Mouse (Mus musculus): ENCODE results near the gene Btrc. TPM values are rescaled to one million over a fixed set of nuclear protein-coding genes. Genes with fewer than 3 reads are reported as not detected.

Gene Btrc
- polyA plus RNA-seq, 1 experiment, result 11.2 TPM

GRCm38 (mm10) chr19:45560153-45560890, 196.8 kb downstream of the Btrc start, which contains the start of the genes Poll and Gm17018:
TSS of gene Poll (minus strand) at chr19:45560531.
TSS of gene Gm17018 (plus strand) at chr19:45560615.
- H3K36me3 ChIP-seq (ENCODE audit: control insufficient read depth, insufficient read depth, low read length), result peaks cover 6% of the 10 kb centered on the region; the same call in 1 of the 2 replicates
- no peak for TF ChIP-seq CTCF (IDR thresholded peaks at IDR 0.05; ENCODE audit: extremely low read depth, insufficient read depth, insufficient read length, insufficient replicate concordance)
- TF ChIP-seq POLR2A (IDR thresholded peaks at IDR 0.05; ENCODE audit: low read depth, low read length), result no peak
- peaks cover 9% of the 10 kb centered on the region; the same call in 1 of the 2 replicates for H3K4me1 ChIP-seq (ENCODE audit: control insufficient read depth, insufficient read depth, insufficient read length)
- WGBS, result under 1% methylated on average over 35 of the region's 35 CpGs
- DNase-seq (ENCODE audit: low read depth in 1 of 2, low spot score in 2 of 2), result peak; percentile 55 to 79
- H3K27ac ChIP-seq (ENCODE audit: insufficient read depth, low read length), result peak within 1 kb of the TSS; percentile 56
- H3K27me3 ChIP-seq (ENCODE audit: control insufficient read depth, insufficient read depth, low read length), result no peaks in the 10 kb centered on the region
- peak within 1 kb of the TSS; percentile 98 for H3K4me3 ChIP-seq (ENCODE audit: extremely low read depth, insufficient read depth, insufficient read length)

DNA sequence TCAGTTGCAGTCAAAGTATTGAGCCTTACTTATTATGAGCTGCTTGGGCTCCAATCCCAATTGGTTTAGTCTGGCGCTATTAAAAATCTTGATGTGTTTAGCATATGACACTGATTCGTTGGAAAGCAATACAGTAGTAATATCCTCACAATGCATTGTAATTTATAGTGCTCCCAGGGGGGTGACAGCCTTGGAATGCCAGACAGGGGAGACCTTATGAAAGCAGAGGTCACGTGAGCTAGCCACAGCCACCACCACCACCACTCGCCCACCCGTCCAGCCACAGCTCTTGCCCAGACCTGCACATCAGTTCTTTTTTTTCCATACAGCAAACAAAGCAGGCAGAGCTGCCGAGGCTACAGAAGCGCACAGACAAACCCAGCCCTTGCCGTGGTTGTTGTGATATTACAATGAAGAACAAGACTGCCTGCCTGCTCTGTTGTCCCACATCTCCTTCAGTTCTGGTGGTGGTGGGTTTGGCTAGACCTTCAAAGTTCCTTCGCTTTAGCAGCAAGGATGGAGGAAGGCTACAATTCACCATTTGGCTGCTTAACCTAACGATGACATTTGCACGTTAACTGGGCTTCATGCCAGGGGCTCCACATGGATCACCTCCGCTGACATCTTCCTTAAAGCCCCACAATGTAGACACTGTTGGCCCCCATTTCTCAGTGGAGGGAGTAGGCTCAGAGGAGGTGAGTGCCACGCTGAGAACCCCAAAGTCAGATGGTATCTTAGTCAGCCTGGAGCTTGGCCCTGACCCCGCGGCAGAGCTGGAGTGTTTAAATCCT, 202.6 kb downstream of the Btrc start:
- no peaks in the 10 kb centered on the region for H3K27me3 ChIP-seq (ENCODE audit: control insufficient read depth, insufficient read depth, low read length)
- no peak overlapping the region for H3K27ac ChIP-seq (ENCODE audit: insufficient read depth, low read length)
- TF ChIP-seq POLR2A (IDR thresholded peaks at IDR 0.05; ENCODE audit: low read depth, low read length) (no peak), CTCF (IDR thresholded peaks at IDR 0.05; ENCODE audit: extremely low read depth, insufficient read depth, insufficient read length, insufficient replicate concordance) (no peak)
- H3K4me3 ChIP-seq (ENCODE audit: extremely low read depth, insufficient read depth, insufficient read length), result no peak overlapping the region
- 87% methylated on average over 15 of the region's 15 CpGs for WGBS
- H3K36me3 ChIP-seq (ENCODE audit: control insufficient read depth, insufficient read depth, low read length), result no peaks in the 10 kb centered on the region
- no peak for DNase-seq (ENCODE audit: low read depth in 1 of 2, low spot score in 2 of 2)
- H3K4me1 ChIP-seq (ENCODE audit: control insufficient read depth, insufficient read depth, insufficient read length), result no peaks in the 10 kb centered on the region

- Histone ChIP-seq H3K4me3 (ENCODE audit: extremely low read depth, insufficient read depth, insufficient read length) (no peak overlapping the region), H3K36me3 (ENCODE audit: control insufficient read depth, insufficient read depth, low read length) (no peaks in the 10 kb centered on the region), H3K4me1 (ENCODE audit: control insufficient read depth, insufficient read depth, insufficient read length) (no peaks in the 10 kb centered on the region), H3K27ac (ENCODE audit: insufficient read depth, low read length) (no peak overlapping the region), H3K27me3 (ENCODE audit: control insufficient read depth, insufficient read depth, low read length) (no peaks in the 10 kb centered on the region)
- no peak for DNase-seq (ENCODE audit: low read depth in 1 of 2, low spot score in 2 of 2)
- WGBS, result 95% methylated on average over 14 of the region's 14 CpGs
- TF ChIP-seq CTCF (IDR thresholded peaks at IDR 0.05; ENCODE audit: extremely low read depth, insufficient read depth, insufficient read length, insufficient replicate concordance) (no peak), POLR2A (IDR thresholded peaks at IDR 0.05; ENCODE audit: low read depth, low read length) (no peak)
These were observed 203.8 kb downstream of the Btrc start for GRCm38 (mm10) chr19:45567367-45567766.

GRCm38 (mm10) chr19:45573033-45573432, 209.5 kb downstream of the Btrc start:
- H3K27ac ChIP-seq (ENCODE audit: insufficient read depth, low read length), result no peak overlapping the region
- H3K4me3 ChIP-seq (ENCODE audit: extremely low read depth, insufficient read depth, insufficient read length), result no peak overlapping the region
- H3K4me1 ChIP-seq (ENCODE audit: control insufficient read depth, insufficient read depth, insufficient read length), result peaks cover 20% of the 10 kb centered on the region
- 74% methylated on average over 6 of the region's 6 CpGs for WGBS
- no peak for DNase-seq (ENCODE audit: low read depth in 1 of 2, low spot score in 2 of 2)
- TF ChIP-seq POLR2A (IDR thresholded peaks at IDR 0.05; ENCODE audit: low read depth, low read length) (no peak), CTCF (IDR thresholded peaks at IDR 0.05; ENCODE audit: extremely low read depth, insufficient read depth, insufficient read length, insufficient replicate concordance) (no peak)
- H3K27me3 ChIP-seq (ENCODE audit: control insufficient read depth, insufficient read depth, low read length), result no peaks in the 10 kb centered on the region
- 0 out of 2 replicates have a peak, but pooled peaks cover 2% of the 10 kb centered on the region for H3K36me3 ChIP-seq (ENCODE audit: control insufficient read depth, insufficient read depth, low read length)

GRCm38 (mm10) chr19:45573861-45574267, 210.3 kb downstream of the Btrc start:
- Histone ChIP-seq H3K4me1 (ENCODE audit: control insufficient read depth, insufficient read depth, insufficient read length) (peaks cover 20% of the 10 kb centered on the region), H3K27ac (ENCODE audit: insufficient read depth, low read length) (no peak overlapping the region), H3K36me3 (ENCODE audit: control insufficient read depth, insufficient read depth, low read length) (peaks cover 4% of the 10 kb centered on the region; the same call in 1 of the 2 replicates), H3K27me3 (ENCODE audit: control insufficient read depth, insufficient read depth, low read length) (no peaks in the 10 kb centered on the region), H3K4me3 (ENCODE audit: extremely low read depth, insufficient read depth, insufficient read length) (no peak overlapping the region)
- WGBS, result 25% methylated on average over 6 of the region's 6 CpGs
- TF ChIP-seq CTCF (IDR thresholded peaks at IDR 0.05; ENCODE audit: extremely low read depth, insufficient read depth, insufficient read length, insufficient replicate concordance) (peak; percentile 78), POLR2A (IDR thresholded peaks at IDR 0.05; ENCODE audit: low read depth, low read length) (no peak)
- DNase-seq (ENCODE audit: low read depth in 1 of 2, low spot score in 2 of 2), result peak; percentile 60 to 72

- no peaks in the 10 kb centered on the region for H3K27me3 ChIP-seq (ENCODE audit: control insufficient read depth, insufficient read depth, low read length)
- TF ChIP-seq CTCF (IDR thresholded peaks at IDR 0.05; ENCODE audit: extremely low read depth, insufficient read depth, insufficient read length, insufficient replicate concordance), result no peak
- no peak for TF ChIP-seq POLR2A (IDR thresholded peaks at IDR 0.05; ENCODE audit: low read depth, low read length)
- 40% methylated on average over 7 of the region's 7 CpGs for WGBS
- H3K36me3 ChIP-seq (ENCODE audit: control insufficient read depth, insufficient read depth, low read length), result peaks cover 4% of the 10 kb centered on the region; the same call in 1 of the 2 replicates
- H3K4me1 ChIP-seq (ENCODE audit: control insufficient read depth, insufficient read depth, insufficient read length), result peaks cover 20% of the 10 kb centered on the region
- peak overlapping the region; percentile 90 for H3K27ac ChIP-seq (ENCODE audit: insufficient read depth, low read length)
- H3K4me3 ChIP-seq (ENCODE audit: extremely low read depth, insufficient read depth, insufficient read length), result no peak overlapping the region
- no peak for DNase-seq (ENCODE audit: low read depth in 1 of 2, low spot score in 2 of 2)
These were observed 210.9 kb downstream of the Btrc start for GRCm38 (mm10) chr19:45574339-45574898.

Measured in spleen, adult 2 months (tissue).